Mouse (Mus musculus) lung, postnatal 0 days (tissue): ENCODE measurements around the gene Spint2.

Experiments used
- CTCF ChIP-seq: IDR thresholded peaks from 2 replicates; pipeline ENCODE4 v1.5.1; 2016; ENCODE audit warnings: antibody characterized with exemption, mild to moderate bottlenecking
- EP300 ChIP-seq: IDR thresholded peaks from 2 replicates; pipeline ENCODE4 v1.6.1; 2016; ENCODE audit warnings: antibody characterized with exemption, mild to moderate bottlenecking, control low read depth

DNA sequence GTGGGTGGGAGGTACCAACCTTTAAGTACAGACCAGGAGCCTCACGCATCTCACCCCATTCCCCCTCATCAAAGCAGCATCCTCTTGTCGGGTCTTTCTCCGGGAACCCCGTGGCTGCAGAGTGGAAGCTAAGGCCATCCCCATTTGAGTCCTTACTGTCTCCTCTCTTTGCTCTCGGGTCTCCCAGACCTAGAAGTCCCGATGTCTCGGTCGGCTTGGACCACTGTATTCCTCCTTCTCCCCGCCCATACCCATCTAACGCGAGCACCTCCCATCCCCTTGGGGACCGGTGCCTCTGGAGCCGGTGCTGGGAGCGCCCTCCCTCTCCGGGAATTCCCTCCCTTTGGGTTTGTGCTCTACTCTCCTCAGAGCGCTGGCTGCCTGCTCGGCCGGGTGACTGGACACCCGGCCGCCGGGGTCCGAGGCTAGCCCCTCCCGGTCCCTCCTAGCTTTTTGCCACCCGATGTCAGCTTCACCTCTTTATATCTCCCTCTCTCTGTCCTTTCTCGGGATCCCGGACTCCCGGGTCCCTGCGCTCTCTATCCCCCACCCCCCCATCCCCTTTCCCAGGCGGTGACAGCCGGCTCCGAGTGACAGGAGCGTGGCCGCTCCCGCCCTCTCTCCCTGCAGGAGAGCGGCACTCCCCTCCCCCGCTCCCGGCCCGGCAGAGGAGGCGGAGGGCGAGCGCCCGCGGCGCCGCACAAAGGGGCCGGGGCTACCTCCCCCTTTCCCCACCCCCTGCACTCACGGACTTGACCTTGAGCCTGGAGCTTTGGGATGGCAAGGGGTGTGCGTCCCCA is 23.0 kb upstream of the Spint2 start:
- no peak for TF ChIP-seq CTCF
- TF ChIP-seq EP300, result no peak
